Mouse (Mus musculus) liver, embryonic 18 days (tissue): ENCODE results near the gene Ift80. TPM values are rescaled to one million over a fixed set of nuclear protein-coding genes. Genes with fewer than 3 reads are reported as not detected.

Source experiments
- polyA plus RNA-seq: library from polyadenylated mRNA; depleted of rRNA; stranded (reverse); fragments of >200 nt; gene quantifications from 2 replicates; pipeline ENCODE4 v1.2.3, GENCODE M21; 2012; rRNA removed

Gene Ift80
- polyA plus RNA-seq, result 5.4 and 6.6 TPM in 2 replicates

DNA sequence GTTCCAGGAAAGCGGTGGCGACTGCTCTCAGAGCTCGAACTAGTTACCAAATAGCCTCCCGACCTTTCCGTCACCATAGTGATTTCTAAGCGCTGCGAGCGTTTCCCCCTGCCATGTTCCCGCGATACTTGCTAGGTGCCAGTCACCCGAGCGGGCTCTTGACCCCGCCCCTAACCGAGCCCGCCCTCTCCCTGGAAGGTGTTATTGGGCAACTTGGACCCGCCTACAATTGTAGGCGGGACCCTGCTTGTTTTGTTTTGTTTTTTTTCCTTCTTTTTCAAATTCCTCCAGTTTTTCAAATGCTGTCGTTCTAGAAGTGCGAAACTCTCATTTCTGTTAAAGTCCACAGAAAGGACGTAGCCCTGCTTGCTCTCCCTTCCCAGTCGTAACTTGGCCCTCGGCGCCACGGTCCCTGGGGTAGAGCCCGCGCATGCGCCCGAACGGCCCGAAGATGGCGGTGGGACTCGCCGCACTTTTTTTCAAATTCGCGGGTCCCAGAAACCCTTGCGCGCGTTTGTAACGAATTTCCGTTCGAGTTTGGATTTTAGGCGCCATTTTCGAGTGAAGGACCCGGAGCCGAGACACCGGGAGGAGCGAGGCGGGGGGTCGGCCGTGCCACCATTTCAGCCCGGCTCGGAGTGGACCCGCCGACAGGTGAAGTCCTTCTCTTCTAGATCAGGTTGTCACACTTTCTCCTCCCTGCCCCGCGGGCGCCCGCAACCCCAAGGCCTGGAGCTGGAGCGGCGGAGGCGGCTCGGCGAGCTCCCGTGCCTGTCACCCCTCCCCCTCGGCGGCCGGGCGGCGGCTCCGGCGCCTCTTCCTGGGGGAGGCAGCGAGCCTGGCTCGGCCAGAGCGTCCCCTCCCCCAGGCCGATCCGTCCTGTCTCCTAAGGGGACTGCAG is at the start of gene Ift80, which contains the start of gene Smc4:
Gene Ift80, minus strand, starts transcription at position 134 of the 901 bp plus-strand sequence.
Gene Smc4, plus strand, starts transcription at position 302 of the 901 bp plus-strand sequence.

DNA sequence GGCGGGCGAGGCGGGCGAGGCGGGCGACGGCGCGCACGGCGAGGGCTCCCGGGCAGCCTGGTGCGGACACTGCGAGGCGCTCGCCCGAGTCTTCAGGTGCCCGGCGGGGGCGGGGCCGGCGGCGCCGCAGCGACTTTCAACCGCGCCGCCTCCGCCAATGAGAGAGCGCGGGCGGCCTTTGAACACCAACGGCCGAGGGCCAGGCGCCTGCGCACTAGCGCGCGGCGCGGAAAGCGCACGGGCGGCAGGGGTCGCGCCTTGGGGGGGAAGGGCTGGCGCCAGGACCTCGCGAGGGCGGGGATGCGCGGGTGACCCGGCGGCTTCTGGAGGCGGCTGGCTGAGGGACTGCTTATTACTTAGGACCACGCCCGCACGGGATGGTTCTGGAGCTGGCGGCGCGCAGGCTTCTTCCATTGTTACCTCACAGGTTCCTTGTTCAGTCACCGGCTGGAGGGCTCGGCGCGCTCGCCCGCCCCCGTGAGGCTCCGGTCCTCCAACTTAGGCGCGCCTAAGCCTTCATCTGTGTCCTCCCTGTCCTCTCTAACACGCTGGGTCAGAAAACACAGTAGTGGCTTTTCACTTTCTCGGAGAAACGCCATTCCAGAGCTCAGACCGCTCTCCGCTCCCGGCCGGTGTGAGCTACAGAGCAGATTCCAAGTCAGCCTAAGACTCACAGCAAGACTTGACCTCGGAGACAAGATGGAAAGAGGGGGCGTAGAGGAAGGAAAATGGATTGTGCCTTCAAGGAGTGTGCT is 40.5 kb upstream of the Ift80 start, which contains the start of gene Trim59:
Gene Trim59, minus strand, starts transcription at position 111 of the 755 bp plus-strand sequence.

DNA sequence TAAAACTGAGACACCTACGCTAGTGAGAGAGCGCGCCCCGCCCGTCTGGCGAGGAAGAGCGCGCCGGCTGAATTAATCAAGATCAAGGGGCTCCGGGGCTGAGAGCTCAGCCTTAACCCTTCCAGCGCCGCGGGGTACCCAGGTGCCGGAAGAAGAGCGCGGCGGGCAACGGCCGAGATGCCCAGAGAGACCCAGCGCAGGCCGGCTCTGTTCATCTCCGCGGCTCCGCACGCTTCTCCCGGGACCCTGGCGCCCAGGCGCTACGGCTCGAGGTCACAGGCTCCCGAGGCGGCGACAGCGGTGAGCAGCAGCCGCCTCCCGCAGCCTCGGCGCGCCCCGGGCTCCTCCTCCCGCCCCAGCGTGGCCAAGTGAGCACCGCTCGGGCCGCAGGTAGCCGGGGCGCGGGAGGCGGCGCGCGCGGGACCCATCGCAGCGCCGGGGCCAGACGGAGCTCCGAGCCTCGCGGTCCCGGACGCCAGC is 135.1 kb downstream of the Ift80 start, which contains the start of gene 1110032F04Rik:
Gene 1110032F04Rik, plus strand, starts transcription at position 376 of the 480 bp plus-strand sequence.

Other genes starting within 250 kb of the Ift80 start
- 0.32 and 0.37 TPM in 2 replicates for gene 1110032F04Rik, start 135.0 kb downstream of the Ift80 start, polyA plus RNA-seq
- 22.1 and 24.0 TPM in 2 replicates for gene Smc4, start 168 bp upstream of the Ift80 start, polyA plus RNA-seq
- 16.4 and 16.7 TPM in 2 replicates for gene Trim59, start 40.2 kb upstream of the Ift80 start, polyA plus RNA-seq
- gene Kpna4, start 122.5 kb upstream of the Ift80 start, polyA plus RNA-seq, result 8.1 and 8.2 TPM in 2 replicates
- gene Arl14, start 217.8 kb upstream of the Ift80 start, polyA plus RNA-seq, result 0.02 TPM in 1 of 2 replicates, not detected in the other